Mouse (Mus musculus) intestine, embryonic 14.5 days (tissue): ENCODE measurements around the gene Ddx1. TPM values are rescaled to one million over a fixed set of nuclear protein-coding genes. Genes with fewer than 3 reads are reported as not detected.

ENCODE experiments used
- ATAC-seq: fragments of 200-750 bp; cut with Nextera tagmentation; replicated peaks from 2 replicates; pipeline ENCODE4 v1.8.0; 2017; ENCODE audit warnings: low read depth, moderate number of reproducible peaks, moderate TSS enrichment, moderate library complexity; ENCODE audit not compliant: low FRiP score, low TSS enrichment
- DNase-seq: peaks from one replicate; pipeline ENCODE4 v3.0.0-alpha.2; 2018; ENCODE audit warnings: low spot score
- H3K27ac ChIP-seq: fragments of 300-500 bp; sonication (generic); 2 replicates; pipeline ENCODE4 v1.5.1; 2014; ENCODE audit warnings: low read depth, mild to moderate bottlenecking, control low read depth
- H3K27me3 ChIP-seq: fragments of 300-500 bp; sonication (generic); replicated peaks from 2 replicates; pipeline ENCODE4 v1.6.1; 2014; ENCODE audit warnings: low read length, control low read depth; ENCODE audit not compliant: control insufficient read depth, insufficient read depth
- H3K36me3 ChIP-seq: fragments of 300-500 bp; sonication (generic); 2 replicates; pipeline ENCODE4 v1.6.1; 2014; ENCODE audit warnings: low read length, control low read depth; ENCODE audit not compliant: control insufficient read depth, insufficient read depth
- H3K4me1 ChIP-seq: fragments of 300-500 bp; sonication (generic); replicated peaks from 2 replicates; pipeline ENCODE4 v1.6.1; 2014; ENCODE audit warnings: low read length, control low read depth, mixed read lengths; ENCODE audit not compliant: control insufficient read depth, insufficient read depth
- H3K4me2 ChIP-seq: fragments of 300-500 bp; sonication (generic); 2 replicates; pipeline ENCODE4 v1.6.1; 2014; ENCODE audit warnings: low read length
- H3K4me3 ChIP-seq: fragments of 300-500 bp; sonication (generic); 2 replicates; pipeline ENCODE4 v1.5.1; 2014; ENCODE audit warnings: low read depth, low read length, control low read depth, mixed read lengths
- H3K9ac ChIP-seq: fragments of 300-500 bp; sonication (generic); 2 replicates; pipeline ENCODE4 v1.6.1; 2014; ENCODE audit warnings: mild to moderate bottlenecking, low read length
- H3K9me3 ChIP-seq: fragments of 300-500 bp; sonication (generic); 2 replicates; pipeline ENCODE4 v1.6.1; 2016; ENCODE audit warnings: low read length, control low read depth; ENCODE audit not compliant: control insufficient read depth
- WGBS: fragments of 180-500 bp; shearing (Covaris S2); extraction: QIAGEN DNeasy Blood & Tissue Kit; methylation state at CpG from one replicate; pipeline ENCODE4 v1.1.7; 2014; 5-methylcytosine and 5-hydroxymethylcytosine counted together
- polyA plus RNA-seq: library from polyadenylated mRNA; unstranded; fragments of >200 nt; fragmentation: Nextera tagmentation; extraction: Ambion mirVana; gene quantifications from 2 replicates; pipeline ENCODE4 v1.2.1, GENCODE M21; 2014

The Ddx1 gene
- polyA plus RNA-seq, 1 experiment from 2014 or later, result 149 TPM

DNA sequence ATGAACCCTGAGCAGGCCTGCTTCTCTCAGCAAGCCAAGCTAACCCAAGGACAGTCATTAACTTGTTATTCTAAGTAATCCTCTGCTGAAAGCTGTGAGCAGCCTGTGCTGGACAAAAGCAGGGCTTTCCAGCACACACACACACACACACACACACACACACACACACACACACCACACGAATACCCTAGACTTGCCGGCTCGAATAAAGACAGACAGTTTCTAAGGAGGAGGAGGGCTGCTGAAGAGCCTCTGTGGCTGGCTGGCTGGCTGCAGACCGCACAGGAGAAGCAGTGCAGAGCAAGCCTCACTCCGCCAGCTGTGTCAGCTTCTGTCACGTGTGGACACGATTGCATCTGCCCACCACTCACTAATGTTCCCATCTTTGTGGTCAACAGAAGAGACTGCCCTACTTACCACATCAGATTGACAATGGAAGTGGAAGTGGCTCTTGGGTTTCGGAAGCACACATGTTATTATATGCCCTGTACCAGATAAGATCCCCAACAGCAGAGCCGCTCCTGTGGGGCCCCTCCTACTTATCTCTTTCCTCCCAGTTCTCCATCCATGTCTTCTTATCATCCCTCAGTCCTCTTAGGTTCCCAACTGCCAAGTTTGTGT is 68.2 kb downstream of the Ddx1 start:
- ATAC-seq, result peak; percentile 71
- Histone ChIP-seq H3K27me3 (no peaks in the 10 kb centered on the region), H3K36me3 (no peaks in the 10 kb centered on the region), H3K4me1 (peaks cover 28% of the 10 kb centered on the region), H3K9me3 (no peaks in the 10 kb centered on the region), H3K4me3 (no peak overlapping the region), H3K4me2 (0 out of 2 replicates have a peak overlapping the region, but pooled peaks have one; percentile 5), H3K9ac (no peak overlapping the region), H3K27ac (peak overlapping the region; percentile 34; the same call in 1 of the 2 replicates)
- DNase-seq, result peak; percentile 57
- 17% methylated on average over 9 of the region's 9 CpGs for WGBS

DNA sequence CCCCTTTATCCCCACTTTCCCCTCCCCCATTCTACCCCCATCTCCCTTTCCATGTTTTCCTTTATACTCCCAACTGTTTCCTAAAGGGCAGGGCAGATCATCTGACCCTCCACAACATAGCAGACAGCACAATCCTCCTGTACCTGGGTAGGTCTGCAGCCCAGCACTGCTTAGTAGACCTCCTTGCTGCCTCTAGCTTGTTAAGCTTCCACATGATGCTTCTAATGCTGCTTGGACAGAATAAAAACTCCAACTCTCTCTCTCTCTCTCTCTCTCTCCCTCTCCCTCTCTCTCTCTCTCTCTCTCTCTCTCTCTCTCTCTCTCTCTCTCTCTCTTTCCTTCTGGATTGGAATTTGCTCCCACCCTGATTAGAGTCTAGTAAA is 68.7 kb downstream of the Ddx1 start:
- DNase-seq (peak; percentile 42), ATAC-seq (no peak)
- H3K4me3 ChIP-seq, result no peak overlapping the region
- no peaks in the 10 kb centered on the region for H3K36me3 ChIP-seq
- H3K4me2 ChIP-seq, result no peak overlapping the region
- H3K27ac ChIP-seq, result peak overlapping the region; percentile 27; the same call in 1 of the 2 replicates
- H3K4me1 ChIP-seq, result peaks cover 28% of the 10 kb centered on the region
- H3K9ac ChIP-seq, result no peak overlapping the region
- H3K9me3 ChIP-seq, result no peaks in the 10 kb centered on the region
- no peaks in the 10 kb centered on the region for H3K27me3 ChIP-seq

DNA sequence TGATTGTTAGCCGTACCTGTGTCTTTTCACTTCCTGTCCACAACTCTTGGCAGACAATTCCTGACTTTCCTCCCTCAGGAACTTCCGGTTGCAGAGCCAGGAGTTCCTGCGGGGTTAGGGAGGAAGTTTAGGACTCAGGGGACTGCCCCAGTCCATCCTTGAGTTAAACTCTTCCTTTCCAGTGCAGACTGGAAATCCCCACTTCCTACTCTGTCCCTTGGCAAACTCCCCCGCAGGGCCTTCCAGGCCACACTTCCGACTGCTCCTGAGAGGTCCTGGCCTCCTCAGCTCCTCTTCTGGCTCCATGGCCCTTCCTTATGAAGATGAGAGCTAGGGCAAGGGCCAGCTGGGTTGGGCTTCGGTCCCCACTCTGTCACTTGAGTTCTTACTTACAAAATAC is 71.4 kb downstream of the Ddx1 start:
- Histone ChIP-seq H3K4me2 (no peak overlapping the region), H3K27me3 (no peaks in the 10 kb centered on the region), H3K9ac (no peak overlapping the region), H3K4me3 (no peak overlapping the region), H3K36me3 (no peaks in the 10 kb centered on the region), H3K27ac (no peak overlapping the region), H3K9me3 (no peaks in the 10 kb centered on the region), H3K4me1 (peaks cover 34% of the 10 kb centered on the region)
- DNase-seq (peak; percentile 41), ATAC-seq (no peak)
- 47% methylated on average over 6 of the region's 6 CpGs for WGBS

DNA sequence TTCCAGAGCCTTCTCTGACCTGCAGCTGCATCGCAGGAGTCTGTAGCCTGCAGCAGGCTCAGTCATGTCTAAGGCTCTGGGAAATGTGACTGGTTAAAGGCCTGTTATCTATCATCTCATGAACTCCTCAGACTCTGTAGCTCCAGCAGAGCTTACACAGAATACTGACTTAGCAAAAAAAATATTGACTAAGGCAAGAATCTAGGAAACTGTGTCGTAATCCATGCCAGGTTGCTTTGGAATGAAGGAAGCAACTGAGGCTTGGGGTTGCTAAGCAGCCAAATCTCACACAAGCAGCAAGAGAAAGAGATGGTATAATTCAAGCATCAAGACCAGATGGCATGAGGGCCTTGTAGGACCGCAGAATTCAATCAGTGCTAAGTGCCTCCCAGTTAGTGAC is 72.1 kb downstream of the Ddx1 start:
- Histone ChIP-seq H3K4me1 (peaks cover 34% of the 10 kb centered on the region), H3K9ac (no peak overlapping the region), H3K9me3 (no peaks in the 10 kb centered on the region), H3K27me3 (no peaks in the 10 kb centered on the region), H3K4me3 (no peak overlapping the region), H3K27ac (peak overlapping the region; percentile 12; the same call in 1 of the 2 replicates), H3K36me3 (no peaks in the 10 kb centered on the region), H3K4me2 (no peak overlapping the region)
- 0 out of 2 replicates have a peak, but pooled peaks have one; percentile 44 for ATAC-seq
- WGBS, result 22% methylated on average over 3 of the region's 3 CpGs
- peak; percentile 53 for DNase-seq

DNA sequence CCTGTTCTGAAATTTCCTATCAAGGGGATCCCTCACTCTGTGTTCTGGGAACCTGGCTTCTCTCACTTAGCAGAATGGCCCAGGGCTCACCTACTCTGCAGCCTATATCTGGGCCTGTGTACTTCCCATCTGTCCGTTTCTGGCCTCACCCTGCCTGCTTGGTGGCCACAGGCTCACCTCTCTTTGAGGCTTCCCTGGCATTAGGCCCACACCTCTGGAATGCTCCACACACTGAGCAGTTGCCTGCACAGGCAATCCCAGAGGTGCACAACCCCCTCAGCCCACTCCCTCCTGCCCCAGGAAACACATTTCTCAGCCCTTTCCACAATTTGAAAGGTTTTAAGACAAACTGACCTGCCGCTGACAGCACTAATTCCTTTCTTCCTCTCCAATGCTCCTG is 72.9 kb downstream of the Ddx1 start:
- ATAC-seq (peak; percentile 51; the same call in 1 of the 2 replicates), DNase-seq (peak; percentile 59)
- Histone ChIP-seq H3K36me3 (no peaks in the 10 kb centered on the region), H3K9ac (no peak overlapping the region), H3K4me3 (no peak overlapping the region), H3K9me3 (no peaks in the 10 kb centered on the region), H3K4me1 (peaks cover 30% of the 10 kb centered on the region), H3K27me3 (no peaks in the 10 kb centered on the region), H3K4me2 (no peak overlapping the region), H3K27ac (peak overlapping the region; percentile 51; the same call in 1 of the 2 replicates)
- WGBS, result 11% methylated on average over 2 of the region's 2 CpGs

DNA sequence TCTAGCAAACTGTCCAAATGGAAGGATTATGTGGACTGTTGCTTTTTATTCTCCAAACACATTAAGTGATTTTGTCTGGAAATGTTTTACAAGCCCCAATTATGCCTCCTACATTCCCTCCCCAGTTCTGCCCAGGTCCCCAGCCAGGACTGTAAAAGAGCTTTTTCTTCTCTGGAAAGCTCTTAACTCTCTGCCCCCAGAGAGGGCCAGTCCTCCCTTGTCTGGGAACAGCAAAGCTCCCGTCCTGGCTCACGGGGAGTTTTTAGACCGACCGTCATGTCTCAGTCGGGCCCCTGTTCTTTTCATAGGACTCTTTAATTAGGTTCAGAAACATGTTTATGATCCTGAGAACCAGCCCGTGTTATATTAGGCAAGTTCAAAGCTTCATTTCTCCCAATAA is 75.0 kb downstream of the Ddx1 start:
- H3K27ac ChIP-seq, result no peak overlapping the region
- peaks cover 20% of the 10 kb centered on the region; the same call in 1 of the 2 replicates for H3K4me1 ChIP-seq
- no peak overlapping the region for H3K4me3 ChIP-seq
- H3K9ac ChIP-seq, result no peak overlapping the region
- H3K36me3 ChIP-seq, result no peaks in the 10 kb centered on the region
- WGBS, result 58% methylated on average over 6 of the region's 6 CpGs
- no peak for ATAC-seq
- no peaks in the 10 kb centered on the region for H3K27me3 ChIP-seq
- no peaks in the 10 kb centered on the region for H3K9me3 ChIP-seq
- DNase-seq, result peak; percentile 45
- H3K4me2 ChIP-seq, result no peak overlapping the region

DNA sequence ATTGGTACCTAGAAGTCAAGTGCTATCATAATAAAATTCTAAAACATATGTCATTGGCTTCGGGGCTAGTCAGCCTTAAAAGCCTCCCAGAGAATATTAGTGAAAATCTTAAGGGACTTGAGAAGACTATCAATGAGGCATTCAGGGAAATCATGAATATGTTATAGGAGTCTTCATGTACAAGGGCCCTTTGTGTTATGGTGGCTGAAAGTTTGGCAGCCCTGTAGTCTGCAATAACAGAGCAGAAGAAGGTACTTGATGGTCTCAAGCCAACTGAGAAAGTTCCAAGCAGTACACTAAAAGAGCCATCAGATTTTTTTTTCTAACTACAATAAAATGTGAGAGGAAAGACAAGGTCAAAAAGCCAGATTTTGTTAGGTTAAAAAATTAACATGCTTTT is 80.9 kb downstream of the Ddx1 start:
- Histone ChIP-seq H3K4me3 (no peak overlapping the region), H3K9ac (no peak overlapping the region), H3K9me3 (no peaks in the 10 kb centered on the region), H3K36me3 (no peaks in the 10 kb centered on the region), H3K27ac (no peak overlapping the region), H3K4me2 (no peak overlapping the region), H3K27me3 (no peaks in the 10 kb centered on the region), H3K4me1 (no peaks in the 10 kb centered on the region)
- no peak for ATAC-seq
- no peak for DNase-seq
- WGBS, result 69% methylated on average over 1 of the region's 1 CpGs

DNA sequence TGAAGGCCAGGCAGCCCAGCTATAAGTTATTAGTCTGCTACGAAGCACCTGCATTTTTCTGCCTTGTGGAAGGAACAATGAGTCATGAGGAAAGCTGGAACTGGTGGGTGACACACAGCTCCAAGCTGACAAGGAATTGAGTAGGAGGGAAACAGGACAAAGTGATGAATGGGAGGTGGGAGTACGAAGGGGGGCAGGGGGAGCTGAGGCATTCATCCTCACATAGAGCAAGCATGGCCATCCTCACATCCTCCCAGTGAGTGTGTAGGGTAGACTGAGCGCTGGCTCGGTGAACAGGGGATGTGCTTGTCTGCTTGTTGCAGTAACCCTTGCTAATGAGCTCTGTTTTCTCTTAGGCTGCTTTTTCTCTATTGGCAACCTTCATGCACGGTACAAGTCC is 81.9 kb downstream of the Ddx1 start:
- WGBS, result 79% methylated on average over 5 of the region's 5 CpGs

More for the DNA sequence above, 81.9 kb downstream of the Ddx1 start:
- H3K27me3 ChIP-seq, result no peaks in the 10 kb centered on the region
- H3K9me3 ChIP-seq, result no peaks in the 10 kb centered on the region
- H3K4me1 ChIP-seq, result no peaks in the 10 kb centered on the region
- DNase-seq (no peak), ATAC-seq (no peak)
- H3K4me2 ChIP-seq, result no peak overlapping the region
- H3K9ac ChIP-seq, result no peak overlapping the region
- no peak overlapping the region for H3K4me3 ChIP-seq
- no peaks in the 10 kb centered on the region for H3K36me3 ChIP-seq
- H3K27ac ChIP-seq, result no peak overlapping the region
